Mouse (Mus musculus): ENCODE measurements around the gene Lrtm2. TPM values are rescaled to one million over a fixed set of nuclear protein-coding genes. Genes with fewer than 3 reads are reported as not detected.
A peak's percentile ranks its signal among the peaks of the same experiment; 100 is the strongest.

Lrtm2 gene
- polyA plus RNA-seq, 1 experiment from 2014 or later, result 10.9 TPM

DNA sequence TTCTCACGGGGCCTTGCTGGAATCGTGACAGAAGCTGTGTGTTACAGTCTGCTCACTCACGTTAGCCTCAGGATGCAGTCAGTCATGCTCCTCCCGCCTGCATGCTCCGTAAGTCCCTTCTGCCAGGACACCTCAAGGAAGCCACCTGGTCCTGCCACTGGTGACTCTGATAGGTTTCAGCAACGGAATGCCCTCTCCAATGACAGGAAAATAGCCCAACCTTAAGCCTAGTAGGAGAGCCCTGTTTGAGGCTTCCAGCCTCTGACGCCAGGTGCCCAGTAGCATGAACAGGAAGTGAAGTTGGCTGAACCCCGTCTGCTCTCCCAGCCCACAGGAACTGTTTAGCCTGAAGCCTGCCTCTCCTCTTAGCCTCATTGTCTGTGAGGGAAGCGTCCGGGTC is 15.7 kb upstream of the Lrtm2 start:
- no peaks in the 10 kb centered on the region for H3K36me3 ChIP-seq (ENCODE audit: control insufficient read depth, insufficient read depth, low read length)
- H3K27ac ChIP-seq (ENCODE audit: low read depth, low read length), result no peak overlapping the region
- 70% methylated on average over 10 of the region's 10 CpGs for WGBS
- ATAC-seq (ENCODE audit: low read depth), result no peak
- no peak overlapping the region for H3K4me2 ChIP-seq (ENCODE audit: low read depth, low read length)
- H3K4me3 ChIP-seq (ENCODE audit: low read depth, low read length), result no peak overlapping the region
- H3K9ac ChIP-seq (replicated peaks; ENCODE audit: low read depth, low read length), result no peak overlapping the region
- no peaks in the 10 kb centered on the region for H3K9me3 ChIP-seq (ENCODE audit: control insufficient read depth, low read length)
- no peaks in the 10 kb centered on the region for H3K27me3 ChIP-seq (ENCODE audit: control insufficient read depth, insufficient read depth, low read length)
- no peaks in the 10 kb centered on the region for H3K4me1 ChIP-seq (ENCODE audit: control insufficient read depth, insufficient read depth, low read length)

DNA sequence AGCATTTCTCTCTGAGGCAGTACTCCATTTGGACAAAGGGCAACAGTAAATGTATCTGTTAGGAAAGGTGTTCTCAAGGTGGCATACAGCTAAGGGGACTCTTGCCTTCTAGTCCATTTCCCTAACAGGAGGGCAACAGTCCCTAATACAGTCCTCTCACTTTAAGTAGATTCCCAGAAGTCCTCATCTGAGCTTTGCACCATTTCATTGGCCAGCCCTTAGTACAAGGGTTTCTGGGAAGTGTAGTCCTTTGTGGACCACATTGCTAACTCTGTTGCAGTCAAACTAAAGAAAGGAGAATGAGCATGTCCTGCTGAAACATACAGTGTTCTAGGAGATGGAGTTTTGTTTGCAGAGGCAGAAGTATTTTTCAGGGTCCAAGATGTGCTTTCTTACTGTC is 10.8 kb upstream of the Lrtm2 start:
- Histone ChIP-seq H3K9ac (replicated peaks; ENCODE audit: low read depth, low read length) (no peak overlapping the region; the same call in 1 of the 2 replicates), H3K4me1 (ENCODE audit: control insufficient read depth, insufficient read depth, low read length) (no peaks in the 10 kb centered on the region), H3K36me3 (ENCODE audit: control insufficient read depth, insufficient read depth, low read length) (no peaks in the 10 kb centered on the region), H3K27ac (ENCODE audit: low read depth, low read length) (no peak overlapping the region), H3K4me2 (ENCODE audit: low read depth, low read length) (no peak overlapping the region), H3K27me3 (ENCODE audit: control insufficient read depth, insufficient read depth, low read length) (no peaks in the 10 kb centered on the region), H3K9me3 (ENCODE audit: control insufficient read depth, low read length) (no peaks in the 10 kb centered on the region), H3K4me3 (ENCODE audit: low read depth, low read length) (no peak overlapping the region)
- ATAC-seq (ENCODE audit: low read depth), result peak; percentile 95

DNA sequence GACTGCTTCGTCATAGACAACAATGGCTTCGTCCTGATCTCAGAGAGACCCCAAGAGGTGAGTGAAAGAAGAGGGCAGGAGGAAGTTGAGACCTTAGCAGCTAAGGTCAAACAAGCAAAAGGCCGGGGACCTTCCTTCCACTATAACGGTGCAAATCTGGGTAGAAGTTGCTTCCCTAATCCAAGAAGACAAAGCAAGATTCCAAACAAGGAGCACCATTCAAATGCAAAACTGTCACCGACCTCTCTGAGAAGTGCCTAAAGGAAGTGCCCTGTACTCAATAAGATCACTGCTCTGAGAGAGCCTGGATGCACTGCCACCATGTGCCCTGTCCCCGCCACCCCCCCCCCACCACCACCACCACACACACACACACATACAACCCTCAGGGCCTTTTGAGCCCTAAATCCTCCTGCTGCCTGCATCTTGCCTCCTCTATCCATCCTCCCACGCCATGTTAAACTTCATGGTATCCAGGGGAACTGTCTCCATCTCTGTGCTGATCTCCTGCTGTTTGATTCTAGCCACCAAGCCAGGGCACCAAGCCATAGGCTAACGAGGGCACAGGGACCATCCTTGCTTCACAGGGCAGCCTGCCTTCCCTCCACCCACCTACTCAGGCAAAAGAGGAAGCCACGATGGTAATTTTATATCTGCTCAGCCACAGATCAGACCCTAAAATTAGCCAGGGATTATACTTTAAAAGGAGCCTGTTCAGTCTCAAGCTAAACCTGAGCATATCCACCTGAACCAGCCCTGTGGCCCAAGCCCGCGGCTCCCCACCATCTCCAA is 7.8 kb upstream of the Lrtm2 start:
- ATAC-seq (ENCODE audit: low read depth), result no peak

DNA sequence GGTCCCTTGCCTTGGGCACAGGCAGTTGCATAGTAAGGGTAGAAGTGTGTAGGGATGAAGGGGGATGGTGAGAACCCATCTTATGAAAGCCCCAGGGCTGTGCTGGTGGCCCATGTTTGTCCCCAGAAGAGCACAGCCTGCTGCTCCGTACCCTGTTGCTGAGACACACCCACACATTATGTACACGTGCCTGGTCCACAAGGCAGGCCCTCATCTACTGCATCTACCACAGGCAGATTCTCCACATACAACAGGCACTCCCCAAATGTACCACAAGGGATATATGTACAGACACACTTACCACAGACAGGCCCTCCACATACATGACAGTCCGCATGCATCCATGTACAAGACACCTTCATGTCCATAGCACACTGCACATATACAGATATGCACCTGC is 6.7 kb upstream of the Lrtm2 start:
- Histone ChIP-seq H3K9ac (replicated peaks; ENCODE audit: low read depth, low read length) (no peak overlapping the region), H3K27me3 (ENCODE audit: control insufficient read depth, insufficient read depth, low read length) (no peaks in the 10 kb centered on the region), H3K36me3 (ENCODE audit: control insufficient read depth, insufficient read depth, low read length) (no peaks in the 10 kb centered on the region), H3K4me3 (ENCODE audit: low read depth, low read length) (no peak overlapping the region), H3K4me1 (ENCODE audit: control insufficient read depth, insufficient read depth, low read length) (no peaks in the 10 kb centered on the region; the same call in 1 of the 2 replicates), H3K9me3 (ENCODE audit: control insufficient read depth, low read length) (no peaks in the 10 kb centered on the region), H3K27ac (ENCODE audit: low read depth, low read length) (no peak overlapping the region), H3K4me2 (ENCODE audit: low read depth, low read length) (no peak overlapping the region)
- 80% methylated on average over 3 of the region's 3 CpGs for WGBS
- ATAC-seq (ENCODE audit: low read depth), result no peak

More for the DNA sequence above, 7.8 kb upstream of the Lrtm2 start:
- Histone ChIP-seq H3K27ac (ENCODE audit: low read depth, low read length) (no peak overlapping the region), H3K9me3 (ENCODE audit: control insufficient read depth, low read length) (no peaks in the 10 kb centered on the region), H3K27me3 (ENCODE audit: control insufficient read depth, insufficient read depth, low read length) (no peaks in the 10 kb centered on the region), H3K4me3 (ENCODE audit: low read depth, low read length) (no peak overlapping the region), H3K4me2 (ENCODE audit: low read depth, low read length) (no peak overlapping the region), H3K9ac (replicated peaks; ENCODE audit: low read depth, low read length) (no peak overlapping the region), H3K36me3 (ENCODE audit: control insufficient read depth, insufficient read depth, low read length) (no peaks in the 10 kb centered on the region), H3K4me1 (ENCODE audit: control insufficient read depth, insufficient read depth, low read length) (no peaks in the 10 kb centered on the region)
- 33% methylated on average over 11 of the region's 11 CpGs for WGBS

DNA sequence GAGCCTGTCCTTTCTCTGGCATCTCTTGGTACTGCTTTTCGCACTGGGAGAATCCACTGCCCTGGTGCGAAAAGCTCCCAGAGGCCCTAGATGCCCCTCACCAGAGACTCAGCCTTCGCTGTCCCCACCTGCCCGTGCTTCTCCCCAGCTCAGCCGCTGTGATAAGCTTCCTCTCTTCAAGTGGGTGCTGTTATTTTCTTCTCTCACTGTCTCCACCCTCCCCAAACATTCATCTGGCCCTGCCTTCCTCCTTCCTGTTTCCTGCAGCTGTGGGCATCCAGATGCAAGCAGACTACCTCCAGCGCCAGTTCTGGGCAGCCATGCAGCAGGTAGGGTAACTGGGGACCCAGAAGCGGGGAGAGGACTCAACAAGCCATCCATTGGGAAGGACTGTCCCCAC is 5.6 kb upstream of the Lrtm2 start:
- H3K27me3 ChIP-seq (ENCODE audit: control insufficient read depth, insufficient read depth, low read length), result no peaks in the 10 kb centered on the region
- peaks cover 3% of the 10 kb centered on the region; the same call in 1 of the 2 replicates for H3K4me1 ChIP-seq (ENCODE audit: control insufficient read depth, insufficient read depth, low read length)
- H3K9ac ChIP-seq (replicated peaks; ENCODE audit: low read depth, low read length), result no peak overlapping the region
- no peak for ATAC-seq (ENCODE audit: low read depth)
- no peak overlapping the region for H3K4me2 ChIP-seq (ENCODE audit: low read depth, low read length)
- H3K9me3 ChIP-seq (ENCODE audit: control insufficient read depth, low read length), result no peaks in the 10 kb centered on the region
- no peak overlapping the region for H3K27ac ChIP-seq (ENCODE audit: low read depth, low read length)
- no peaks in the 10 kb centered on the region for H3K36me3 ChIP-seq (ENCODE audit: control insufficient read depth, insufficient read depth, low read length)
- 94% methylated on average over 7 of the region's 7 CpGs for WGBS
- no peak overlapping the region for H3K4me3 ChIP-seq (ENCODE audit: low read depth, low read length)

DNA sequence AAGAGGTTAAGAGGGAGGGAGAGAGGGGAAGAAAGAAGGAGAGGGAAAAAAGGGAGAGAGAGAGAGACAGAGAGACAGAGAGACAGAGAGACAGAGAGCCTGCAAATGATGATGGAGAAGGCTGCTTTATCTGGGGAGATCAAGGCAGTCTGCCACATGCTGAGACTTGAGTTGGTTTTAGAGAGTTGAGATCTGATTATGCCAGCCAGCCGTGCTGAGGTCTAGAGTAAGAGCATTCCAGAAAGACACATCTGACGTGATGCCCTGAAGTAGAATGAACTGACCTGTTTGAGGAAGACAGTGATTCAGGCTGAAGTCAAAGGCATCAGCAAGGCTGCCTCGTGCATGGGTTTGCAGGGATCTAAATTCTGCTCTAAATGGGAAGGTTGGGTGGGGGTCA is 3.3 kb upstream of the Lrtm2 start:
- Histone ChIP-seq H3K4me3 (ENCODE audit: low read depth, low read length) (no peak overlapping the region), H3K4me1 (ENCODE audit: control insufficient read depth, insufficient read depth, low read length) (peaks cover 17% of the 10 kb centered on the region), H3K27me3 (ENCODE audit: control insufficient read depth, insufficient read depth, low read length) (0 out of 2 replicates have a peak, but pooled peaks cover 3% of the 10 kb centered on the region), H3K4me2 (ENCODE audit: low read depth, low read length) (no peak overlapping the region), H3K9ac (replicated peaks; ENCODE audit: low read depth, low read length) (no peak overlapping the region), H3K27ac (ENCODE audit: low read depth, low read length) (no peak overlapping the region), H3K36me3 (ENCODE audit: control insufficient read depth, insufficient read depth, low read length) (no peaks in the 10 kb centered on the region), H3K9me3 (ENCODE audit: control insufficient read depth, low read length) (no peaks in the 10 kb centered on the region)
- WGBS, result 53% methylated on average over 3 of the region's 3 CpGs
- ATAC-seq (ENCODE audit: low read depth), result no peak

DNA sequence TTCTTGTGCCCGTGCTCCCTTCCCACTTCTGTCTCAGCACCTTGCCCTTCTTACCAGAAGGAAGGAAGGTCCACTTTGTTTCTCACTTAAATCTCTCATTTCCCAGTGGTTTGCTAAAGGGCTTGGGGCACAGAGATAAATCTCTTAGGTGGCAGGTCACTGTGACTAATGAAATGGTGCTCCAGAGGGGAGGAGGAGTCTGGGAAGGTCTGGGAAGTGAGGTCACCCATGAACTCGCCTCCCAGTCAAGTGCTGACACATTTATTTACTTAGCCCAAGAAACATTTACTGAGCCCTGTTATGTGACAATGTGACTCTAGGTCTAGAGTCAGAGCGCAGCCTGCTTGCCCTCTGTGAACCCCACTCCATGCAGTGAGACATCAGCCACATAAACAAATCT is 2.6 kb upstream of the Lrtm2 start:
- Histone ChIP-seq H3K9me3 (ENCODE audit: control insufficient read depth, low read length) (no peaks in the 10 kb centered on the region), H3K4me1 (ENCODE audit: control insufficient read depth, insufficient read depth, low read length) (peaks cover 17% of the 10 kb centered on the region), H3K36me3 (ENCODE audit: control insufficient read depth, insufficient read depth, low read length) (no peaks in the 10 kb centered on the region), H3K4me2 (ENCODE audit: low read depth, low read length) (no peak overlapping the region), H3K27me3 (ENCODE audit: control insufficient read depth, insufficient read depth, low read length) (peaks cover 3% of the 10 kb centered on the region; the same call in 1 of the 2 replicates), H3K9ac (replicated peaks; ENCODE audit: low read depth, low read length) (no peak overlapping the region), H3K27ac (ENCODE audit: low read depth, low read length) (no peak overlapping the region), H3K4me3 (ENCODE audit: low read depth, low read length) (no peak overlapping the region)
- no peak for ATAC-seq (ENCODE audit: low read depth)
- 9% methylated on average over 3 of the region's 3 CpGs for WGBS

DNA sequence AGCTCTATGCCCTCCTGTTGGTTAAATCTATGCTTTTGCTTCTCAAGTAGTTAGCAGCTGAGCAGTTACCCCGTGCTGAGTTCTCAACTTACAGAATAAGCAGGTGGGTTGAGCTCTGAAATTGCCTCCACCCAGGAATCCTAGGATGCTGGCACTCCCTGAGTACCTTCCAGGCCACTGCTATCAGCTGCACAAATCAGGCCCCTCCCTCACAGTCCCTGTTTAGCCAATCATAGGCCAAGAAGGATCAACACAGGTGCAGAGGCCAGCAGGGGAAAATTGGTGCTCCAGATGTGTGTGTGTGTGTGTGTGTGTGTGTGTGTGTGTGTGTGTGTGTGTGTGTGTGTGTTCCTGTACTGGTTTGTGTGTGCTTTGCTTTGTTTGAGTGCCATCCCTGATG is 1.5 kb upstream of the Lrtm2 start:
- Histone ChIP-seq H3K4me2 (ENCODE audit: low read depth, low read length) (no peak overlapping the region), H3K36me3 (ENCODE audit: control insufficient read depth, insufficient read depth, low read length) (no peaks in the 10 kb centered on the region), H3K9me3 (ENCODE audit: control insufficient read depth, low read length) (no peaks in the 10 kb centered on the region), H3K27me3 (ENCODE audit: control insufficient read depth, insufficient read depth, low read length) (peaks cover 7% of the 10 kb centered on the region; the same call in 1 of the 2 replicates), H3K27ac (ENCODE audit: low read depth, low read length) (no peak overlapping the region), H3K4me1 (ENCODE audit: control insufficient read depth, insufficient read depth, low read length) (peaks cover 17% of the 10 kb centered on the region), H3K4me3 (ENCODE audit: low read depth, low read length) (no peak overlapping the region), H3K9ac (replicated peaks; ENCODE audit: low read depth, low read length) (no peak overlapping the region)
- 20% methylated on average over 1 of the region's 1 CpGs for WGBS
- ATAC-seq (ENCODE audit: low read depth), result no peak

DNA sequence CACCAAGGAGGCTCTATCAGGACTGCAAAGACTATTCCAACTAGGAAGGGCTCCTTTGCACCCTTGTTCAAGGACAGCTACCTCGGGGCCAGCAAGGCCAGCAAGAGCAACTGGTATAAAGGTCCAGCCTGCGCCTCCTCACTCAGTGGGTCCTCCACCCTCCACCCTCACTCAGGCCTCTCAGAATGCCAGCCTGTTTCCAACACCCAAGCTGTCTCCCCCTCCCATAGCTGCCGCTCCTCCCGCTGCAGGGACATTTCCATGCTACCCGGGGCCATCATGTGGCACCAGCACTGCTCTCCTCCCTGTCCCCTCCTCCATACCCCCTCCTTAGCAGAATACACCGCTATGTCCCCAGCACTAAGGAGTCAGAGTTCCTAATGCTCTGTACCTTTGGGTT is 630 bp downstream of the Lrtm2 start:
- peaks cover 20% of the 10 kb centered on the region for H3K4me1 ChIP-seq (ENCODE audit: control insufficient read depth, insufficient read depth, low read length)
- peaks cover 7% of the 10 kb centered on the region; the same call in 1 of the 2 replicates for H3K27me3 ChIP-seq (ENCODE audit: control insufficient read depth, insufficient read depth, low read length)
- ATAC-seq (ENCODE audit: low read depth), result peak; percentile 36
- no peaks in the 10 kb centered on the region for H3K36me3 ChIP-seq (ENCODE audit: control insufficient read depth, insufficient read depth, low read length)
- H3K4me2 ChIP-seq (ENCODE audit: low read depth, low read length), result peak overlapping the region; percentile 78
- H3K9me3 ChIP-seq (ENCODE audit: control insufficient read depth, low read length), result no peaks in the 10 kb centered on the region
- peak overlapping the region; percentile 55 for H3K9ac ChIP-seq (replicated peaks; ENCODE audit: low read depth, low read length)
- 14% methylated on average over 6 of the region's 6 CpGs for WGBS
- peak overlapping the region; percentile 48 for H3K4me3 ChIP-seq (ENCODE audit: low read depth, low read length)
- peak overlapping the region; percentile 52; the same call in 1 of the 2 replicates for H3K27ac ChIP-seq (ENCODE audit: low read depth, low read length)

Measured in neural tube, embryonic 14.5 days (tissue).